Mouse (Mus musculus): Measurements from ENCODE around the gene Siah1b.

Siah1b gene

GRCm38 (mm10) chrX:164076040-164076775 is at the start of gene Siah1b:
TSS of gene Siah1b (minus strand) at chrX:164076493.
- DNase-seq (ENCODE audit: low spot score): peak; percentile 92

- DNase-seq (ENCODE audit: low spot score): no peak
These were observed 47.6 kb upstream of the Siah1b start for GRCm38 (mm10) chrX:164123942-164124341.

DNA sequence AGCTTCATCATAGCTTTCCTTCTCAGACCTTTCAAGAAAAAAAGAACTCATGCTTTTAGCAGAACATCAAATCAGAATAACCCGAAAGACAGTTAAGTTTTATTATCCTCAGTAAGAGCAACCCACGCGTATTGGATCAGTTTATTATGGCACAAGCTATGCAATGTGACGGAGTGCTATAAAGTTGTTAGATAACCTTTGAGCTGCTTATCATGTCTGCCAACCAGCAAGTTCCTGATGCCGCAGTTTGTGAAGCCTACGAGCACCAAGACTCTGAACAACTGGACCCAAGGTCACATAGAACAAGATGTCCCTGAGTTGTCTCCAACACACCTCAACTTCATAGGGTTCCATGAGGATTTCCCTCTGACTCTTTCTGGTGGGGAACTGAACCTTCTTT is 37.5 kb upstream of the Siah1b start:
- no peak for DNase-seq (ENCODE audit: low spot score)

- DNase-seq (ENCODE audit: low spot score): no peak
These were observed 34.9 kb upstream of the Siah1b start for GRCm38 (mm10) chrX:164111146-164111545.

GRCm38 (mm10) chrX:164102656-164103055 is 26.4 kb upstream of the Siah1b start:
- no peak for DNase-seq (ENCODE audit: low spot score)

DNA sequence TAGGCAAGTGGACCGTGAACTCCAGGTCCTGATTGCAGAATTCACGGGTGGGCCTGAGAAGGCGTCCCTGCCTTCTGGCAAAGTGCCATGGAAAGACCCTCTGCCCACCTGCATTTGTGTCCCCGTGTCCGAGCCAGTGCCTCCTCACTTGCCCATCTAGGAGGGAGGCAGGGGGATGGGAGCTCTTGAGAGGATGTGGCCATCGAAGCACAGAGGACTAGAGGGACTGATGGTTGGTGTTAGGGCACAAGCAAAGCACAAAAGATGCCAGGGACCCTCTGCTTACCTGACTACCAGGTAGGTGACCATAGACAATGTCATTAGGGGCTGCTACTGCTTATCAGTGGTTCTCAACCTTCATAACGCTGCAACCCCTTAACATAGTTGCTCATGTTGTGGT is 25.9 kb upstream of the Siah1b start:
- DNase-seq (ENCODE audit: low spot score): no peak

GRCm38 (mm10) chrX:164101483-164101882 is 25.2 kb upstream of the Siah1b start:
- DNase-seq (ENCODE audit: low spot score): no peak

DNA sequence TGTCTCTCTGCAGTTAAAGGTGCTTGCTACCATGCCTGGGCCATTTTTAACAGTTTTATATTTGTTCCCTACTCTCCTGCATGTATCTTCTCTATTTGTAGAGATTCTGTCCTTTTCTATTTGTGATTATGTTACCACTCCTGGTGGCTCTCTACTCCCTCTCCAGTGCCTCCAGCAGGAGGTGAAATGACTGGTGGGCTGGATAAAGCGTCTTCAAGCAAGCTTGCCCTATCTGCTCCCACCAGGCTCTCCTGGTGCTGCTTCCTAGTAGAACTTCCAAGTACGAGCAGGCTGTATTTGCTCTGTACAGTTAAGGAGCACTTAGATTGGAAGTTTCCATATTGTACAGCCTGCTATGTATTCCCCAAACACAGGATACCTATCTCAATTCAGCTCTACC is 19.5 kb upstream of the Siah1b start:
- no peak for DNase-seq (ENCODE audit: low spot score)

- no peak for DNase-seq (ENCODE audit: low spot score)
These were observed 17.1 kb upstream of the Siah1b start for GRCm38 (mm10) chrX:164093435-164093834.

GRCm38 (mm10) chrX:164092300-164093169 is 16.2 kb upstream of the Siah1b start:
- DNase-seq (ENCODE audit: low spot score): peak; percentile 4

- no peak for DNase-seq (ENCODE audit: low spot score)
These were observed 13.6 kb upstream of the Siah1b start for GRCm38 (mm10) chrX:164089916-164090315.

DNA sequence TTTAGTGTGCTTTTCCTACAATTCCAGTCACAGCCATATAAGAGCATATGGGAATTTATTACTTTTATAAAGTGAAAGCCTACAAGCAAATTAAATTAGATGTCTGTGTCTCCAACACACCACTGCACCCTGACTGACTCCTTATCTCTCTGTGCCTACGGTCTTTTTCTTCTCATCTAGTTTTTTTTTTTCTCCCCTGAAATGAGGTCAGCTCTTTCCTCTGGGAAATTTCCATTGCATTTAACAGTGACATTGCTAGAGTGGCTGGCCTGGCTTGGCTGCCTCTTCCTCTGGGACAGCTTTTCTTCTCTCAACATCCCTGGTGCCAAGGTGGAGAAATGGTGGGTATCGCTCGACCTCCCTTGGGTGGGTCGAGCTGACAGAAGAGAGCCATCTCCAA is 12.3 kb upstream of the Siah1b start, which contains the start of gene Cltrn:
Cltrn (plus strand) TSS at position 249 of the 400 bp plus-strand sequence.
- no peak for DNase-seq (ENCODE audit: low spot score)

- no peak for DNase-seq (ENCODE audit: low spot score)
These were observed 5.7 kb upstream of the Siah1b start for GRCm38 (mm10) chrX:164082030-164082429.

DNA sequence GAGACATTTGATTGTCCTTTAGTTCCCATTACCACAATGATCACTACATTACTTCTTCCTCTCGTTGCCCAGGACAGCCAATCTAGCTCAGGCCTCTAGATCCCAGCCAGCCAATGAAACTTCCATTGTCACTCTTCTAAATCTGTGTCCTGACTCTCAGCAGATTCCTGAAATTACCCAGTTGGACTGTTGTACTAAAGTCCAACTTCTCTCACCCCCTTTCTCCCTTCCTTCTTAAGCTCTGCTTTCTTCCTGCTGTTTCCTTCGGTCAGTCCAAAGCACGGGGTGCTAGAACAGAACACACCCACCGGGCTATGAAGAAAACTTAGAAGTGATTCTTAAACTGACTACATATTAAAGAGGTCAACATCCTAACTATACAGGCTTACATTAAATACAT is 7.3 kb downstream of the Siah1b start:
- no peak for DNase-seq (ENCODE audit: low spot score)

GRCm38 (mm10) chrX:164066185-164066584 is 10.1 kb downstream of the Siah1b start:
- DNase-seq (ENCODE audit: low spot score): peak; percentile 84

- DNase-seq (ENCODE audit: low spot score): no peak
These were observed 17.2 kb downstream of the Siah1b start for GRCm38 (mm10) chrX:164059070-164059469.

DNA sequence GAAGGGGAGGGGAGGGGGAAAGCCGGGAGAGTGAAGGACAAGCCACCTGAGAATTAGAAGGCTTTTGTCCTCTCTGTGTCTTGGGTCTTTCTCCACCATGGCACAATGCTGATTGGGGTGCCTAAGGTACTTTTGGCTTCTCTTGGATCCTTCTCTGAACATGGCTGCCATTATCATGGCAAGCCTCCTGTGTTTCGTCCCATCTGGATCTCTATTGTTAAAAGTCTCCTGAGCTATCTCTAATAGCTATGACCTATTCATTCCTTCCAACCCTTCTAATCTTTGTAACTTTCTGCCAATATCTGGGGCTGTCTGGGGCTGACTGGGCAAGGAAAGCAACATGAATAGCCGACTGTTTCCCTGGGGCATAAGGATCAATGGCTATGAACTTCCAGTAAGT is 17.8 kb downstream of the Siah1b start:
- DNase-seq (ENCODE audit: low spot score): no peak

DNA sequence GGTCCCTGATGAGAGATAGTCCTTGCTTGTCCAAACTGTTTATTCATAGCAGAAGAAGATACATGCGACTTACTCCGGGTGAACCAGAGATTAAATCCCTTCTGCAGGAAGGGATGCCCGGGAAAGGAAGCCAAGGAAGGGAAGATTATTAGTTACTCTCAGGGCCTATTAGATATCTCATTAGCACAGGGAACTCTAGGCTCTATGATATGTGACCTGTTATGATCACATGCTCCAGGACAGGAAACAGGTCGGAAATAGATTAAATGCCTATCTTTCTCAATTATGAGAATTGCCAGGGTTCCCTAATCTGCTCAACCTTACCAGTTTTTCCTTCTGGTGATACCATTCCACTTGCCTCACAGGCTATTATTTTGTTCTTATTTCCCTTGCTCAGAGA is 20.6 kb downstream of the Siah1b start:
- no peak for DNase-seq (ENCODE audit: low spot score)

DNA sequence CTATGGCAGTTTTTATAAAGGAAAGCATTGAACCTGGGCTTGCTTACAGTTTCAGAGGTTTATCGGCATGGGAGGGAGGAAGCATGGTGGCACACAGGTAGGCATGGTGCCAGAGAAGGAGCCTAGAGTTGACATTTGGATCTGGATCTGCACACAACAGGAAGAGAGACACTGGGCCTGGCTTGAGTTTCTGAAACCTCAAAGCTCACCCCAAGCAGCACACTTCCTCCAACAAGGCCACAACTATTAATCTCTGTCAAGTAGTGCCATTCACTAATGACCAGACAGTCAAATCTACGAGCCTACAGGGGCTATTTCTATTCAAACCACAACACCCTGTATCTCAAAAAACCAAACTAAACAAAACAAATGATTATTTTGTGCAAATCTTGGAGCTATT is 29.6 kb downstream of the Siah1b start:
- DNase-seq (ENCODE audit: low spot score): no peak

- no peak for DNase-seq (ENCODE audit: low spot score)
These were observed 34.2 kb downstream of the Siah1b start for GRCm38 (mm10) chrX:164042069-164042468.

DNA sequence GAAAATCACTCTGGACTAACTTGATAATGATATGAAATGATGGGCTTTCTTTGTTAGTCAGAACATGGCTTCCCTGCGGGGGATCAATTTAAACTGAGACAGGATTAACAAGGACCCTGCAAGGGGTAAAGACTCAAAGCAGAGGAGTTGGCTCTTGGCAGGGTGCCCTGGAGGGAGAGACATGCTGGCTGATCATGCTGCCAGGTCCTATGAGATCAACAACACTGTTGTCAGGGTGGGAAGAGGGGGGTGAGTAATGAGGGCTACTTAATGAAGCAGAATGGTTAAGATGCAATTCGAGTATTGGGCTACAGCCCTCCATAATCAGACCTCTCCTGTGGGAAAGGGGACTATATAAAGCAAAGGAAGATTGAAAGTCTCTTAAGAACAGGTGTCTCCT is 37.4 kb downstream of the Siah1b start:
- DNase-seq (ENCODE audit: low spot score): no peak

- DNase-seq (ENCODE audit: low spot score): no peak
These were observed 40.4 kb downstream of the Siah1b start for GRCm38 (mm10) chrX:164035931-164036330.

GRCm38 (mm10) chrX:164035401-164035800 is 40.9 kb downstream of the Siah1b start:
- no peak for DNase-seq (ENCODE audit: low spot score)
